Mouse (Mus musculus): ENCODE data around the gene Fcmr.
A peak's percentile ranks its signal among the peaks of the same experiment; 100 is the strongest.

Gene Fcmr

DNA sequence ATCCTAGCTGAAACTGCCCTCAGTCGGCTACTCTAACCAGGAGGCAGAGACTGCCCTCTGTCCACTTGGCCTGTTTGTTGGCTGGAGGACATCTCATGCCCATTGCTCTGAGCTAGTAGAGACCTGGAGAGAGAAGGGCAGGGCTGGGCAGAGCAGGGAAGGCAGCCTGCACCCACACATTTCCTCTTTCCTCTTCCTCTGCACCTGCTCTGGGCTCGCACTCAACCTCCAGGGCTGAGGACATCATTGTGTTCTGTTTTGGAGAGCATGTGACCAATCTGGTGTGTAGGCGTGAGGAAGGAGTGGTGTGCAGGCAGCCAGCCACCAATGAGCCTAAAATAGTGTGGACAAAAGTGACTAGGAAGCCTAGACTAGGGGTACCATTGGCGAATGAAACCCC lies 1.2 kb upstream of the Fcmr start:
- DNase-seq (ENCODE audit: low spot score) = no peak

DNA sequence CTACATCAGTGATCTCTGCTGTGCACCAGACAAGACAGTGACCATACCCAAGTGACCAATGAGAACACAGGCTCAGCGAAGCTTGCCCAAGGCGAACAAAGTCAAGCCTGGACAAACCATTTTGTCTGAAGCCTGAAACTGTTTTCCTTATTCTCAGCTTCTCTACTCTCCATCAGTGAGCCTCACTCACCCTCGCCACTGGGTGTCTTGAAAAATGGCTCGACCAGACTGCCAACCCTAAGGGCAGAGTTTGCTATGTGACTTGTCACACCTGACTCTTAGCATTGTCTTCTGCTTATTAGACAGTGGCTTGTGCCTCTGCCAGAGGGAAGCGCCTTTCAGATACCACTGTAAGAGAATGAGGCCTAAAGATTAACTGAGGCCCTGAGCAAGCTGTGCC lies 728 bp upstream of the Fcmr start:
- DNase-seq (ENCODE audit: low spot score) = no peak

DNA sequence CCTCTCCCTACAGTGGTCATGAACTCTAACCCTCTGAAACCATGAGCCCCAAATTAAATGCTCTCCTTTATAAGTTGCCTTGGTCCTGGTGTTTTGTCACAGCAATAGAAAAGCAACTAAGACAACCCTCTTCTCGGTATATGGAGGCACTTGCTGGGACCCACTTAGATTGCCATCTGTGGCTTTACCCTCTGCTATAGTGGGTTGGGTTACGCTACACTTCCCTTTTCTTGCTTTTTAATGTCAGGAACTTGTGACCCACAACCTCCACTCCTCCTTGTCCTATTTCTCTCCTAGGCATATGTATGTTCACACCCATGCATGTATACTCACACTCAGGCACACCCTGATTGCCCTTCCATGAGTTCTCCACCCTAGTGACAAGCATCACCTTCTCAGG lies 7.4 kb downstream of the Fcmr start:
- no peak for DNase-seq (ENCODE audit: low spot score)

DNA sequence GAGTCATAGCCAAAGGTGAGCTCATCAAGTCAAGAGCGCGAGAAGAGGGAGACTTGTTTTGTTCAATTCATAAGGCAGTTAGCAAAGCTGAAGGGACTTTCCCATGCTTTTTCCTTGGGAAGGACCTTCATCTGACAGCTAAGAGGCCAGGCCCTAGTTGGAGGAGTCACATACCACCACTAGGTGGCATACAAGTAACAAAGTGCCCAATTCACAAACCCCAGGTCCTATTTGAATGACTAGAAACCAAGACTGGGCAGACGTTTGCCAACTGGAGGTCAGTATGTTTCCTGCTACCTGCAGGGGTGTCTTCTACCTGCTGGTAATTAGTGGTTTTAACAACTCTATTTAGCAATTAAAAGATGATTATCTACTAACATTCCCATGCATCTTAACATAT lies 9.7 kb downstream of the Fcmr start:
- peak; percentile 72 for DNase-seq (ENCODE audit: low spot score)

DNA sequence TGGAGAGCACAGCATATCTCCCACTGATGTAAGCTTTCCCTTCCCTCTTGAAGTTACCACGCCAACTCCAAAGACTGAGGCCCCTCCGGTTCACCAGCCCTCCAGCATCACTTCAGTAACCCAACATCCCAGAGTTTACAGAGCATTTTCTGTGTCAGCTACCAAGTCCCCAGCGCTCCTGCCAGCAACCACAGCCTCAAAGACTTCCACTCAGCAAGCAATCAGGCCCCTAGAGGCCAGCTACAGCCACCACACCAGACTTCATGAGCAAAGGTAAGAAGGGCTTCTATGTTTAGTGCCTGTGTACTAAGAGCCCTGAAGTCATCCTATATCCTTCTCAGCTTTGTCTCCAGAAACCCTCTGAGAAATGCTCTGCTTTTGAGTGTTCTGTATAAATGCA lies 10.4 kb downstream of the Fcmr start:
- DNase-seq (ENCODE audit: low spot score) = no peak

DNA sequence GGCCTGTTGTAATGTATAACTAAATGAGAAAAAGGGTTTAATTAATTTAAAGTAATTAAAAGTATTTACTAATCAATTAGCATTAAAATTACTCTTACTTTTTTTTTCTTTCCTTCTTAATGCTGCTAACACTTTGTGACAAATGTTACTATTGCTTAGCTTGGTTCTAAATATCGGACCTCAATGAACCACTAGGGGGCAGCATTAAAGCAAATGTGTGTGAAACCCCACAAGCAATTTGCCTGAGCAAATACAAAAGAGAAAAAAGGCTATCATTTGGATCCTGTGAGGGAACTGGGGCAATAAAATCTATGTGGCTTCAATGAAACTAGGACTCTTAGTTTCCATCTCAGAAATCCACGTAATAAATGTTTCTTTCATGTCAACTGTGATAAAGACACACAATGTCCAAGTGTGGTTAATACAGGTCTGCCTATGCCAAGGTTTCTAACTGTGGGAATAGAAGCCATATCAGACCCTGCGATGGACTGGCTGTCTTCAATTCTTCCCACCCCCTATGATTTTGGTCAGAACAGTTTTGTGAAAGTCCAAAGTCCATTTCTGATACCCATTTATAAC lies 11.6 kb downstream of the Fcmr start:
- peak; percentile 81 for DNase-seq (ENCODE audit: low spot score)

- no peak for DNase-seq (ENCODE audit: low spot score)
Measured at GRCm38 (mm10) chr1:130877889-130878614, 12.6 kb downstream of the Fcmr start.

- no peak for DNase-seq (ENCODE audit: low spot score)
Measured at GRCm38 (mm10) chr1:130879927-130880326, 14.5 kb downstream of the Fcmr start.

GRCm38 (mm10) chr1:130883146-130883545 lies 17.7 kb downstream of the Fcmr start:
- DNase-seq (ENCODE audit: low spot score) = no peak

DNA sequence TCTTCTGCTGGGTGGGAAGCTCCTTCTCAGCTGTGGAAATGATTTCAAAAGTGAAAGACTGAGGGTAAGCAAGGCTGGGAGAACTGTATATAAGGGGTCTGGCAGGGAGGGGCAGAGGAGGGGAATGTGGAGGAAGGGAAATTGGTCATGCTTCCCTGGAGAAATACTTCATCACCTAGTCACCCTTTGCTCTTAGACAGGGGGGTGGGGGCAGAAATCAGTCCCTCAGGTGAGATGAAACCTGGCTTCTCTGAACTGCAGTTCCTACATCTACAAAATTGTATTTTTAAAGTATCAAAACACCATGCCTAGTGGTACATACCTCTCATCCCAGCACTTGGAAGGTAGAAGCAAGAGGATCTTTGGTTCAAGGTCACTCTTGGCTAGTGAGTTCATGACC lies 21.9 kb downstream of the Fcmr start, which contains the start of gene Il24:
Gene Il24 (minus strand): TSS at position 101 of the 400 bp plus-strand sequence.
- DNase-seq (ENCODE audit: low spot score) = no peak

- no peak for DNase-seq (ENCODE audit: low spot score)
Measured at GRCm38 (mm10) chr1:130892446-130892845, 27.0 kb downstream of the Fcmr start.

GRCm38 (mm10) chr1:130893329-130894040 lies 28.0 kb downstream of the Fcmr start:
- no peak for DNase-seq (ENCODE audit: low spot score)

GRCm38 (mm10) chr1:130894468-130894867 lies 29.0 kb downstream of the Fcmr start:
- no peak for DNase-seq (ENCODE audit: low spot score)

DNA sequence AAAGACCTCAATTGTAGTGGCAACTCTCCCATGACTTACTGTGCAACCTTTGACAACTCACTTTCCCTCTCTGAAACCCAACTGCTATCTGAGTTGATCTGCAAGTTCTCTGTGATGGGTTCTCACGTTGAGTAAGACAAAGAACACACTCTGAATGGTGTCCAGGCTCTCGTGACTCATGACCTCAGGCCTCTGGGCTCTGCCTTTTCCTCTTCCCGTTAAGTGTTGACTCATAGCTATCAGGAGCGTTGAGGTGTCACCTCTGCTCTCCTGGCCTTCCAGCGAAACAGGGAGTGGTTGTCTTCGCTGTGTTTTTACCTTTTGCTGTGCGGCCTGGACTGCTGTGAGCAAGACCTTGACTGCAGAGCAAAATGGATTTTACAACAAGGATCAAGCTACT lies 37.0 kb downstream of the Fcmr start:
- DNase-seq (ENCODE audit: low spot score) = no peak

GRCm38 (mm10) chr1:130911401-130912010 lies 46.0 kb downstream of the Fcmr start, which contains the start of gene Il20:
TSS of gene Il20 (minus strand) at chr1:130911451.
- DNase-seq (ENCODE audit: low spot score) = no peak

GRCm38 (mm10) chr1:130918323-130918980 lies 53.0 kb downstream of the Fcmr start:
- no peak for DNase-seq (ENCODE audit: low spot score)

DNA sequence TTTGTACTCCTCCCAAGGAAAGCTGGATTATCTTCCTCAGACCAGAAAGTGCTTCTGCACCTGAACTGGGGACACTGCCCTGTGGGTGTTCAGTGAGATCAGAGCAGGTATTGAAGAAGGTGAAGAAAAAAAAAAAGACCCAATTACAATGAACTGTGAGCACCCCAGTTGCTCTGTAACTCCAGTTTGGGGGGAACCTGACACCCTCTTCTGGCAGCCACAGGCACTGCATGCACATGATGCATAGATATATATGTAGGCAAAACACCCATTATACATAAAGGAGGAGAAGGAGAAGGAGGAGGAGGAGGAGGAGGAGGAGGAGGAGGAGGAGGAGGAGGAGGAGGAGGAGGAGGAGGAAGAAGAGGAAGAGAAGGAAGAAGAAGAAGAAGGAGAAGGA lies 61.0 kb downstream of the Fcmr start:
- DNase-seq (ENCODE audit: low spot score) = no peak

Data from layer of hippocampus, adult 9-10 months (tissue).